Mouse (Mus musculus) thymus, postnatal 36 days (tissue): ENCODE data around the gene Tbc1d1.

ENCODE experiments used
- DNase-seq, 2 experiments: peaks; one replicate each; pipeline ENCODE4 v3.0.0; 2022; ENCODE audit warnings: mixed read lengths in 2 of 2

Gene Tbc1d1

DNA sequence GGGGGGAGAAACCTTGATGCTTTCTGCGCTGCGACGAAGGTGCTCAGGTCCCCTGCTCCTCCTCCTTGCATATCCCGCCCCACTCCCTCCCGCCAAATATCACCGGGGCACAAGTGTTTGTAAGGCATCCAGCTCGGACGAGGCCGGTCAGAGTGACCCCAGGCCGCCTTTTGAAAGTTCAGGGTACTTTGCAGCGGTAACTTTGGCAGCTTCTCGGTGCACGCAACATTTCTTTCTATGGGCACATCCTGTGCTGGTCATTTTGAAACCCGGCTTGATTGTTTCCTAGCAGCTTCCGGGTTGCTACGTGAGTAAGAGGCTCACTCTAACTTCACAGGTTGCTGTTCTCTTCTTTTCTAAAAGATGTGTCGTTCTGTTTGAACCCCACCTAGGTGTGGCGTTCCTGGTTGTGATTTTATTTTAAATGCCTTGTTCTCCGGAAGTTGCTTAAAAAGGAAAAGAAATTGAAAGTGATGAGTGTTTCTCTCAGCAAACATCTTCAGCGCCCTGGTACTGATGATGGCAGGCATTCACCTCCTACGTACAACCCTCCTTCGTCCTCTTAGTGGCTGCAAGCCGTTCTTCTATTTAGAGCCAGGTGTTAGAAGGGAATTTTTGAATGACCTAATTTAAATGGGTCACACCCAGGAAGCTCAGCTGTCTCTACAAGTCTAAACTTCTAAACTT is 4.7 kb downstream of the Tbc1d1 start:
- peak in 1 of 2 experiments; percentile 31 for DNase-seq

DNA sequence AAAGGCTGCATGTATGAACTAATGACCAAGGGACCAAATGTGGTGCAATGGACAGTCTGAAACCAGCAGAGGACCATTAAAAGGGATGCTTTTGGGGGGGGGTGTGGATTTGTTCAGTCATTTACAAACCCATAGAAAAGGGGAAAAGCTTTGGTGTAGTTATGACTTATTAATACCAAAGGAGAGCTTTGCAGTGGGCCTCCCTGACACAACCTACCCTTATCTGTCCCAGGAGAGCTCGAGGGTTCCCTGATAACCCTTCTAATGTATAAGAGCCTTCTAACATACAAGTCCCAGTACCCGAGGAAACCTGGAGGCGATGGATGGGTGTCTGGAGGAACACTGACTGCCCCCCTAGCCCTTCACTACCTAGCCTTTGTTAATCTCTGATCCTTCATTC is 5.8 kb downstream of the Tbc1d1 start:
- DNase-seq = no peak

DNA sequence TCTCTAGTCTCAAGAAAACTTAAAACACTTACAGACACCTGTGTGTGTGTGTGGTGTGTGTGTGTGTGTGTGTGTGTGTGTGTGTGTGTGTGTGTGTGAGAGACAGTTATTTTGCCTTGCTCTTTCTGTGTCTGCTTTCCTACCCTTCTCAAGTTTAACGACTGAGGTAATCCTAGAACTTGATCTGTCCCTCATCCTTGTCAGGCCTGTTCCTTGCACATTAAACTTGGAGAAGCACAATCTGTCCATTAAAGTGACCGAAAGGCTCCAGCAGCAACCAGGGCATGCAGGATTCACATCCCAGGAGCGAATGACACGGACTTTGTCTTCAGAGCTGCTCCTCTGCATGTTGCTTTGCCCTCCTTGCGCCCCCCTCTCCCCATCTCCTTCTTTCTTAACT is 6.5 kb downstream of the Tbc1d1 start:
- no peak for DNase-seq

DNA sequence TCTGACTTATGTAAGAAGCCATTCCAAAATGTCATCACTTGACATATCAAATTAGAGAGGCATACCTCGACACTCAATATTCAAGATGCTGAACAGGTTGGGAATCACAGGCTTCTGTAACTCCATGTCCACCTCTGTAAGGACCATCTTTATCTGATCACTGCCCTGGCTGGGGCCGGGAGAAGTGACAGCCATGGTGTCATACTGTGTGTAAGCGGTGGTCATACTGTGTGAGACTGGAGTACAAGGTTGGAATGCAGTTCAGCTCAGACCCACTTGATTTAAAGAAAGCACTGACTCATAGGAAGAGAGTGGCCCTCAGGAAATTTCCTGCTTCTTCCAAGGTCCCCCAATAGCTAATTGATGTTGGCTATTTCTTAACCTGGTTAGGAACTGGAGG is 8.3 kb downstream of the Tbc1d1 start:
- DNase-seq = no peak

DNA sequence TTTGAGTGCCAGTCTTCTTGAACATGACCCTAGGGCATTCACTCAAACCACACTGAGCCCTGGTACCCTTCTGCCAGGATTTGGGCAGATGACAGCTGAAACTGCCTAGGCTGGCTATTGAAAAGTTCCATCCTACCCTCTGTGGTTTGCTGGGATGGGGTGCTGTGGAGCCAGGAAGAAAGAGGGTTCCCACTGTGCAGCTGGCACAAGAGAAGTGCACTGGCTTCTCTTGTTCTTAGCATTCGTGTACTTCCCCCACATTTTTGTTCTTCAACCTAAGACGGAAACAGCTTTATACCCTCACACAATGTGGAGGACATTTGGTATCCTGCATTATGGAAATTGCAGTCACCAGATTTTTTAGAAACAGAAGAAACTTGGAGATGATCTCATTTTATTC is 9.7 kb downstream of the Tbc1d1 start:
- no peak for DNase-seq

DNA sequence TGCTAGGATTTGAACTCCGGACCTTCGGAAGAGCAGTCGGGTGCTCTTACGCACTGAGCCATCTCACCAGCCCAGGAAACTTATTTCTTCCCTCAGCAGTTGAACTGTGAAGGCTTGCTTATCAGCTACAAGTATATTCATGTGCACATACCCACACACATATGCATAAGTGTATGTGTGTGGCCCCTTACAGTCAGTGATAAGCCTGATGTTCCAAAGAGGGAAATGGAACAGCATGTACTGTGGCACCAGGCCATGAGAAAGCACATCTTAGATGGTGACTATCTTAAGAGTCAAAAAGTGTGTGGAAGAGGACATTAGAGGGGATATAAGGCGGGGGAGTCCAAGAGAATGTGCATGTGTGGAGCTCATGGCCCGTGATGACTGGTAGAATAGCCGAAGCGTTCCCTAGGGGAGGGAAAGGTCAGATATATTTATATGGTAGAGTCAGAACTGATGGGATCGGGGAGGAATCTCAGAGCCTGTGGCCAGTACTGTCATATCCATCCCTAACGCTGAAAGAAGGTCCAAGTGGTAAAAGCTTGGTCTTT is 13.0 kb downstream of the Tbc1d1 start:
- no peak for DNase-seq

DNA sequence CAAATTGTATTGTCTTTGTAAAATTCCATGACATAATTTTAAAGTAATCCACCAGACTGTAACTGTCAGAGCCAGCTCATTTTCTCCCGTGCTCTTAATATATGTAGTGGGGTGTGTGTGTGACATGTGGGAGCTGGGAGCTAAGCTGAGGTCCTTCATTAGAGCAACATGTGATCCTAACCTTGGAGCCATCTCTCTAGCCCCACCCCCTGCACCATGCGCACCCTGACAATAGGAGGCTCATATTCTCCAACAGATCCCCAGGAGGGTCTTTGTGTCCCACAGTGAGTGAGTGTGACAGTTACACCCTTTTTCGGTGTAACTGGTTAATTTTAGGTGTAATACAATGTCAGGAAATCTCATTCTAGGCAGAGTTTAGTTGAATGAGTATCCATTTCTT is 16.8 kb downstream of the Tbc1d1 start:
- DNase-seq = no peak

DNA sequence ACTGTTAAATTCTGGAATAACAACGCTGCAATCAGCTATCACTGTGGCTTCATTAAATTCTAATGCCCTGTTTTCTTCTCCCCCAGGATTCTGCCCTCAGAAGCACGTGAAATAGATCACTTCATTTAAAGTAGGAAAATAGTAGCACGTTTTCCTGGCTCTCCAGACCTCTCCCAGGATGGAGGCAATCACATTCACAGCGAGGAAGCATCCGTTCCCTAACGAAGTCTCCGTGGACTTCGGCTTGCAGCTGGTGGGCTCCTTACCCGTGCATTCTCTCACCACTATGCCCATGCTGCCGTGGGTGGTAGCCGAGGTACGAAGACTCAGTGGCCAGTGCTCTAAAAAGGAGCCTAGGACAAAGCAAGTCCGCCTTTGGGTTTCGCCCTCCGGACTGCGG is 17.2 kb downstream of the Tbc1d1 start:
- no peak for DNase-seq

DNA sequence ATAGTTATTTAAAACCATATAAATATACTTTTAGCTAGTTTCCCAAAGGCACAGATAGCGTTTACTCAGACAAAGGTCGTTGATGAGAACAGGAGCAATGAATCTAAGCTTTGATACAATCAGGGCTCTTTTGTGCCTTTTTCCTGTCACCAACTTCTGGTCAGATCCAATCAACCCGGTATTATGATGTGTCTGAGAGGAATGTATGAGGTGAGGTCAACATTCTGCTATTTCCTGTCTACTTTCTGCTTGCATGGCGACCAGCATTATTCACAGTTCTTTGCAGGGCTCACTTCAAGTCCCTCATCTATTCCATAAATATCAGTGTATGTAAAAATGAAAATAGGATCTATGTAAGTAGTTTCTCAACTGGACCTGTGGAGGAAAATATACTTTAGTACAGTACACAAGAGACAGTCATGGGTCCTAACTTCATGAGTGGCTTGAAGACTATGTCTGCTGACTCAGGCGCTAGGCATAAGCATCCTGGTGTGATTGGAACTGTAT is 18.4 kb downstream of the Tbc1d1 start:
- DNase-seq = no peak

DNA sequence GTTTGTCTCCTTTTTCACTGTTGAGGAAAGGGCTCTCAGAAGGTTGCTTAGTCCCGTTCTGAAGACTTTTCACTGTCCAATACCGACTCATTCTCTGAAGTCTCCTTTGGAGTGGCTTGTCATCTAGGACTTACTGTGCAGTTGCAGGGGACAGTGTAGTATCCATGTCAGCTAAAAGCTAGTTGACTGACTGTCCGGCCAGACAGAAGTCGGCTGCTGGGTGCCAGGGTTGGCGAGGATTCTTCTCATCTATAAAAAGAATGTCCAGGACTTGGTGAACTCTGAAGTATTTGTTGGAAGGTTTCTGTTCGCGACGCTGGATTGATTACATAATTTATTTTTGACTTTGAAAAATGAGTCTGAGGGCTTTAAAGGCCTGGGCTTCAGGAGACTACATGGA is 24.4 kb downstream of the Tbc1d1 start:
- DNase-seq = no peak

DNA sequence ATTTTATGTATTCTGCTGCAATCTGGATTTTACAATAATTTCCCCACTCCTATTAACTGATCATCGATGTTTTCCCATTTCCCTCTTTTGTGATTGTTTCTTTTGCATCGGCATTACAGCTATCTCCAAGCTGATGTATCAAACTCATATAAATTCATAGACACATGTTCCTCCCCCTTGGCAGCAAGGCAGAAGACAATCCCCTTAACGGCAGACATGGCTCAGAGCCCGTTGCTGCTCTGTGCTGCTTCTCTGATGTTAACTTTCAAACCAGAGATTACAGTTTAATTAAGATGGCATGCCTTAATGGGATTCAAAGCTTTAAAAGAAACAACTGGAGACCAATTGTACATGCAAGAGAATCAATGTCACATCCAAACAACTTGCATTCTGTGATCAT is 27.6 kb downstream of the Tbc1d1 start:
- DNase-seq = no peak

DNA sequence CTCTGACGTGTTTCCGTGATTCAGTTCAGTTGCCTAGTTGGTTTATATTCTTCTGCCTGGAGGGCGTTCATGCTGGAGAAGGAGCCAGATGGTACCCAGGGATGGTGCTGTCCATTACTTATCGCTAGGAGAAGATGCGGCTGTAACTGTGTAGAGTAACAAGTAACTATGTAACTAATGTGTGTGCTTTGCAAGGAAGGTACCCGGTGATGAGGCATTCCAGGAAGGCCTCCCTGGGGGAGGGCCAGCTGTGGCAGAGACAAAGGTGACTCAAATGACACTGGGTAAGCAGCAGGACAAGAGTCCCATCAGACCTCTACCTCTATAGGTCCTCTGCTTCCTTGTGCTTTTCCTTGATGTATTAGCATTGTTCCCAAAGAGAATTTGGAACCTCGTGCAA is 29.2 kb downstream of the Tbc1d1 start:
- no peak for DNase-seq

DNA sequence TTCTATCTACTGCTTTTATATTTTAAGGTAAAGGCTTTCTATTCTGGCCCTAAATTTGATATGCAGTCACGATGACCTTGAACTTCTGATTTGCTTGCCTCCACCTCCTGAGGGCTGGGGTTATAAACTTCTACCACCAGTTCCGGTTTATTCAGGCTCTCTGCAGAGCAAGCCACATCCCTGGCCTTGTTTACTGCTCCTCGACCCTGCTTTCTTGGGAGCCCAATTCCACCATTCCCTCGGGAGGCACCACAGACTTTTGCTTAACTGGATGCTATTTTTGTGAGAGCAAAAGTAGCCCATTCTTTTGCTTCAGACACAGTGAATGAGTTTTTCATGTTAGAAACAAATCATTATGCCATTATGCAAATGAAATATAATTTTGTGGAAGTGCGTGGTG is 30.5 kb downstream of the Tbc1d1 start:
- DNase-seq = no peak

DNA sequence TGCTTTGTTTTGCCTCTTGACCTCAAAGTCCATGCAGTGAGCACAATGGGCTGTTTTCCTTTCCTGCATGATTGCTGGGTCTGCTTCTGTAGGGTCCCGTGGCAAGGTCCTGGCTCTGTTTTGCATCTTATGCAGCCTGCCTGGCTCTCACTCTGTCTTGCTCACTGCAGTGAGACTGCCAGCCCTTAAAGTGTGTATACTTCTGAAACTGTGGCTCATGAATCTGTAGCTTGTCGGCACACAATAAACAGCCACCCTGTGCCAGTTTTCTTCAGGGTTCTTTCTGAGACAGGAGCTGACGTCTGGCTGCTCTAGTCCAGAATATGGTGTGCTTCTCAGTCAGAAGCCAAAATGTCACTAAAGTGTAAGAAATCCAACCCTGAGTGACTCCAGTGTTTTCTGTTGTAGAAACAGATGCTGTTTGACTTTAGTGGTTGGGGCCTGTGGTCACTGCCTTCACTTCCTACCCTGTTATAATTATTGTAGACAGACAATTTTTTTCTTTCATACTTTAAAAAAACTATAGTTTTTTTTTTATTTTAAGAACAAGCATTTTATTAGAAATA is 32.1 kb downstream of the Tbc1d1 start:
- DNase-seq = no peak

DNA sequence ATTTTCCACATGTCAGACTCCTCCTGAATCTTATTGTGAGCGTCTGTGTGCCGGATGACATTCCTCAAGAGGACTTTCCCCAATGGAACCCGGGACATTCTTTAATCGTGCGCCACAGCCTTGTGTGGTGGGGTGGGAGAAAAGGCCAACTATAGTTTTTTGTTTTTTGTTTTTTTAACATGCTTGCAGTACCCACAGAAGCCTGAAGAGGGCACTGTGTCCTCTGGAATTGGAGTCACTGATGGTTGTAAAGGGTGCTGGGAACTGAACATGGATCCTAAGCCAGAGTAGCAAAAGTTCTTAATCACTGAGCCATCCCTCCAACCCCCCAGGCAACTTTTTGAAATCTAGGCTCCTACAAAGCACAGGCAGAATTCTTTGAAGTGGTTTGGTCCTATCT is 34.8 kb downstream of the Tbc1d1 start:
- no peak for DNase-seq

DNA sequence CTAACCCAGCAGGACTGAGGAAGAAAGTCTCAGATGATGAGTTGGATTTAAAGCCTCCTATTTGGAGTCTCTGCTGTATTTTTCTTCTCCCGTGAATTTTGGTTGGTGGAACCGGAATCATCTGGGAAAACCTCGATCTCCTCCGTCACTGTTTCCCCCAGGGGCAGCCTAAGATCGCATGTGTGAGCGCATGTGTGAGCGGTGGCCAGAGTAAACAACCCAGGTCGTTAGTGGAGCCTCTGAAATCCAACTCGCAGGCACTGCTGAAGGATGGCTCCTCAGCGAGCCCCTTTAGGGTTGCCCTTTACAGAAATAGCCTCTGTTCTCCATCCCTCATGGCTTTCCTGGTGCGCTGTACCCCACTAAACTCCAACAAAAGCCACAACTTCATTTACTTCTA is 37.2 kb downstream of the Tbc1d1 start:
- DNase-seq = no peak

DNA sequence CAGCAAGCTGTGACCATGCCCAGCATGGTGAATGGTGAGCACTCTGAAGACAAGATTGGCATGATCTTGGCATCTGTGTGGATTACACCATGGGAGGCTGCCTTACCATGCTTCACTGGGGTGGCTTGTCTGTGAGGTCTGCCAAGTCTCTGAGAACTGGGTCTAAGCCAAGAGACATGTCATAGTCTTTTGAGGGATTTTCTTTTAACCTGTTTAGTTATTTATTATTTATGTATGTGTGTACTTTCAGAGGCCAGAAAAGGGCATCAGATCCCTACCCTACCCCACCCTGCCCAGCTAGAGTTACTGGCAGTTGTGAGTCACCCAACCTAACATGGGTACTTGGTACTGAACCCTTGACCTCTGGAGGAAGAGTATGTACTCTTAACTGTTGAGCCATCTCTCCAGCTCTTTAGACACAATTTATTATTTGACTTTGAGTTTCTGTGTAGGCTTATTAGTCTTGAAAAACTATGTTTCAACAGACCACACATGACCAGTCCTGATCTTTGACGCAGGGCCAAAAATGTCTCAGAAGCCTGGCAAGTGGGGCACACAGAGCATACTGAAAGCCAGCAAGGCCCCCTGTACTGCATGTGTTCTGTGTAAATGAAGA is 40.3 kb downstream of the Tbc1d1 start:
- DNase-seq = no peak

DNA sequence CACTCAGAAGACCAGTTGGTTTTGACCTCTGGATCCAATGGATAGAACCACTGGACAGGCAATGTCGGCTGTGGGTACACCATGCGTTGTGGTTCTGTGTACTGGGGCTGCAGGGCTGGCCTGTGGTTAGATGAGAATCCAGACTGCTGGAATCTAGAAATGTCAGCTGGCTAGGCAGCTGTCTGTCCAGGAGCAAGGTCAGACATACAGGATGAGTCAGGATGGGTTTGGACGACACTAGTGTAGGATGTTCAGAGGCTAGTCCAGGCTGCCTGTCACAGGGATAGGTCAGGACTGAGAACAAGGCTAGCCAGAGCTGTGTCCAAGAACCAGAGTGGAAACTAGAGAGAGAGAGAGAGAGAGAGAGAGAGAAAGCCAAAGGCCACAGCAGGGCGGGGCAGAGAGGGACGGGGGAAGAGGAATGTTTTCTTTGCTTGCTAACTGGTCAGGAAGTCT is 40.8 kb downstream of the Tbc1d1 start:
- no peak for DNase-seq

DNA sequence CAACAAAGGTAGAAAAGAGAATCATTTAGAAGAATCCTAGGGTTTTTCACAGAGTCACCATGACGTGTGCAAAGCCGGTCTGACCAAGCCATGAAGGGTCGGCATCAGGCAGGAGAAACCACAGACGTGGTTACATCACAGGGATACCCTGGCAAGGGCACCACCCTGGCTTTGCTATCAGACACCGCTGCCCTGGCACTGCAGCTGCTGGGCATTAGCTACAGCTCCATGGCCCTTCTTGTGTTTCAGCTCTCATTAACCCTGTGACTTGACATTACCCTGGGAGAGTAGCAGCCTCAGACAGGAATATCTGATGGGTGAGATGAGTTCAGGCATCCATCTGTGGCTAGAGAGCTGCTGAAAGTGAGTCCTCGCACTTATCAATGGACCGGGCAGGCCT is 42.5 kb downstream of the Tbc1d1 start:
- no peak for DNase-seq

DNA sequence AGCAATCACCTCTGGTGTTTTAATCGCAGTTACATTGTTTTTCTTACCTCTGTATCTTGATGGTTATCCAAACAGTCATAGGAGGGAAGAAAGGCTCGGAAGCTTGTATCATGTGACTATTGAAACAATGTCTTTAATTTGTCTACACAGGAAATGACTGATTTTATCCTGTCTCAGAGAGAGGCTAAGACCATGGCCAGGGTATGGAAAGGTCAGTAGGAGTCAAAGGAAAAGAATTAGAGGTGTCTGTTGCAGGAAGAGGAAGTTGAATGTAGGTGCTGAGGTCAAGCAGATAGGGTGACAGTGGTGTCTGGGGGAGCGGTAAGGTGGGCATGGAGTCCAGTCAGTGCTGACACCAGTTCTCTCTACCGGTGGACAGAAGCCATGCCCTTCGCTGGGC is 45.0 kb downstream of the Tbc1d1 start:
- DNase-seq = no peak

DNA sequence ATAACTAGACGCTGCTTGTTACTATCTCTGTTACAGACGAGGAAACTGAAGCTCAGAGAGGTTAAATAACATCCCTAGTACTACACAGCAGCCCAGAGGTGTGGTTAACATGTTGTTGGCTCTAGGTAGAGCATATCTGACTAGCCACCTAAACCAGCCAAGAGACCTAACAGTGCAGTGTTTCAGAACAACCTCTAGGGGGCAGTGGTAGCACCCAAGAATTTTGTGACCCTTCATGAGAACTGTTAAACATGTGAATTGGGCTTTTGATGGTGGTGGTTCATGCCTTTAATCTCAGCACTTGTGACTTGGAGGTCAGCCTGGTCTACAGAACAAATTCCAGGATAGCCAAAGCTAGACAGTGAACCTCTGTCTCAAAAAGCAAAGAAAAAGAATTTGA is 46.2 kb downstream of the Tbc1d1 start:
- DNase-seq = peak; percentile 25 to 29

DNA sequence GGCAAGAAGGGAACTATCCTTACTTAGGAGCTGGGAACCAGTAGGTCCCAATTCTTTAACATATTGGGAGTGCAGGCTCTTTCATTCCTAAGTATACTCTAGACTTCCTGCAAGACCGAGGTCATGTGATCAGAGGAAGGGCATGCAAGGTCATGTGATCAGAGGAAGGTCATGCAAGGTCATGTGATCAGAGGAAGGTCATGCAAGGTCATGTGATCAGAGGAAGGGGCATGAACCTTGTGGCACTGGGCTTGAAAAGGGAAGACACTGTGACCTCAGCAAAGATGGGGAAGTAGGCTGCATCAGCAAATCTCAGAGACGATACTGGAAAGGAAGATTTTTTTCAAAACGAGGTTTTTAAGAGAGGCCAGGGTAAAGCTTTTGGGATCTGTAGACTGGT is 49.5 kb downstream of the Tbc1d1 start:
- no peak for DNase-seq

DNA sequence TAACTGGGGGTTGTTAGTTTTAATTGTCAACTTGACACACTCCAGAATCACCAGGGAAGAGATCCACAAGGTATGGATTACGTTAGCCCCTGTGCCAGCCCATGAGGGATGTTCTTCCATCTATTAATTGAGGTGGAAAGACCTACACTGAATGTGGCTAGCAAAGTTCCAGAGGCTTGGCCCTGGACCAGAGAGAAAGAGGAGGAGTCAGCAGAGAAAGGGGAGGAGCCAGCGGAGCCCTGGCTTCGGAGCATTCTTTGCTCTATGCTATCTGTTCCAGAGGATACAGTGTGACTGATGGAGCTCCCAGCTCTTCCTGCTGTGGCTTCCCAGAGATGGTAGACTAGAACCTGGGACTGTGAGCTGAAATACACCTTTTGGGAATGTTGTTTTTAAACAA is 50.3 kb downstream of the Tbc1d1 start:
- no peak for DNase-seq

DNA sequence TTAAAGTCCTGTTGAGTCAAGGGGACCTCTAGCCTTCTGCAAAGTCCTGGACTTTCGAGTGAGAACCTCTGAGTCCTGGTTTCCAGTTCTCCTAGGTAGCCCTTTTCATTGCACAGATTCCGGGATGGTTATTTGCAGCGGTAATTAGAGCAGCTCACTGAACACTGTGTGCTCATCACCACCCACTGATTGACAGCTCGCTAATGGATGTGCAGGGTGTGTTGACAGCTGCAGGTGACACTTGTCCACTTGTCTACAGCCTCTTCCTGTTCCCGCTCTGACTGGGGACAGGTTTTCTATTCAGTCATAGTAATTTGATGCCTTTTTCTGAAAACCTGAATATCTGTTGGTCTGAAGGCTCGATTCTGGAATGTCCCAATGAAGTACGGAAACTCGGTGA is 50.8 kb downstream of the Tbc1d1 start:
- no peak for DNase-seq
